Mouse (Mus musculus): ENCODE results near the gene Stx16.

- no peak for TF ChIP-seq TAL1 (IDR thresholded peaks at IDR 0.05; ENCODE audit: low read length)
- no peak for TF ChIP-seq GATA1 (IDR thresholded peaks at IDR 0.05; ENCODE audit: low read length)
Observed at GRCm38 (mm10) chr2:174071406-174071805, 4.7 kb upstream of the Stx16 start.

Data from erythroblast, embryonic 14.5 days (primary cell).